Mouse (Mus musculus) cerebral cortex, adult 2 months (tissue): ENCODE measurements around the gene Gm20906.

Experiments used
- WGBS: fragments of 180-500 bp; shearing (Covaris S2); methylation state at CpG from one replicate; pipeline ENCODE4 v1.1.7; 2018; 5-methylcytosine and 5-hydroxymethylcytosine counted together

Gene Gm20906

DNA sequence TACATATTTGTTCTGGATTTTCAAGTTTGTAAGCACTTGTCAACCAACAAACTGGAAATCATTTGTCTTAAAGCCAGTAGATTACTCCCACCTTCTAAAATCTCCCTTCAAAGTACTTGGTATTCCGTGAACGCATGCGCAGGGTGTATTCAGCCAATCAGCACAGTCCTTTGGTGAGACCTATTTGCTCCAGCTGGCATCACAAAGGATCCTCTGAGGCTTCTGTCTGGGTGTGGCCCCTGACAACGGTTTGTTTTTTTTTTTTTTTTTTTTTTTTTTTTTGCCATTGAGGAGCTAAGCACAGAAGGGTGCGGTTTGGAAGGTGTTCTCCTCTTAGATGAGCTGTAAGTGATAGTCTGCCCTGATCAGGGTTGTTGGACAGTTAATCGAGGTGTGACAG lies at the start of gene Gm20906:
Gm20906 (plus strand) TSS at position 301 of the 400 bp plus-strand sequence.
- WGBS, result no CpG with 5 or more reads among the region's 6 CpGs
